Mouse (Mus musculus) cerebellum, postnatal 4 days (tissue): ENCODE data around the gene Slc47a1.

Experiments used
- DNase-seq, 2 experiments: peaks; one replicate each; pipeline ENCODE4 v3.0.0; 2022; ENCODE audit warnings: low spot score in 2 of 2, mixed read lengths in 1 of 2

The Slc47a1 gene

DNA sequence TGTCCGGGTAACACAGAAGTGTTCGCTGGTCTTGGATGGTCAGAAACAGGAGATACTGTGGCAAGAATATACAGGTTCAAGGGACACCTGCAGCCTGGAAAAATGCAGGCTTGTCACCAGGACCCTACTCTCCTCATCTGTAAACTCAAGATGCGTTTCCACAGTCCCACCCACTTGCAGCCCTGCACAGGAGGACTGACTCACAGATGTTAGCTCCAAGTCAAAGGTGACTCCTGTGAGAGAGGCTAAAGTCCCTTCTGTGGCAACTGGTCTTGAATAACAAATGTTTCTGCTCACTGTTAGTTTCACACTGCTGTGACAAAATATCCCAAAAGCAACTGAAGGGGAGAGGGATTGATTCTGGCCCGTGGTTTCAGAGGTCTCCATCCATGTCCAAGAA, 506 bp upstream of the Slc47a1 start:
- no peak for DNase-seq

DNA sequence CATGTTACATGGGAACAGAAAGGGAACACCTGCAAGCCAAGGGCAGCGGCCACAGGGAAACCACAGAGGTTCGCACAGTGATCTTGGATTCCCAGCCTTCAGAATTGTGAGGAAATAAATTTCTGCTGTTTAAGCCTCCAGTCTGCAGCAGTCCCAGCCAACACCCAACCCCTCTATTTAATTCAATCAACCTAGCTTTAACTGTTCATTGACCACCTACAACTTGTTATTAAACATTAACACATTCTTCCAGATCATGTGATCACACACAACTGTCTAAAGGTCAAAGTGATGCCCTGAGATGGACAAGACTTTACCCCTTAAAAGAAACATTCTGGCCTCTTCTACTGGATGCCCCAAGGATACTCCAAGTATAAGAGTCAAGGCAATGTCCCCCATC, 9.5 kb downstream of the Slc47a1 start:
- no peak for DNase-seq

DNA sequence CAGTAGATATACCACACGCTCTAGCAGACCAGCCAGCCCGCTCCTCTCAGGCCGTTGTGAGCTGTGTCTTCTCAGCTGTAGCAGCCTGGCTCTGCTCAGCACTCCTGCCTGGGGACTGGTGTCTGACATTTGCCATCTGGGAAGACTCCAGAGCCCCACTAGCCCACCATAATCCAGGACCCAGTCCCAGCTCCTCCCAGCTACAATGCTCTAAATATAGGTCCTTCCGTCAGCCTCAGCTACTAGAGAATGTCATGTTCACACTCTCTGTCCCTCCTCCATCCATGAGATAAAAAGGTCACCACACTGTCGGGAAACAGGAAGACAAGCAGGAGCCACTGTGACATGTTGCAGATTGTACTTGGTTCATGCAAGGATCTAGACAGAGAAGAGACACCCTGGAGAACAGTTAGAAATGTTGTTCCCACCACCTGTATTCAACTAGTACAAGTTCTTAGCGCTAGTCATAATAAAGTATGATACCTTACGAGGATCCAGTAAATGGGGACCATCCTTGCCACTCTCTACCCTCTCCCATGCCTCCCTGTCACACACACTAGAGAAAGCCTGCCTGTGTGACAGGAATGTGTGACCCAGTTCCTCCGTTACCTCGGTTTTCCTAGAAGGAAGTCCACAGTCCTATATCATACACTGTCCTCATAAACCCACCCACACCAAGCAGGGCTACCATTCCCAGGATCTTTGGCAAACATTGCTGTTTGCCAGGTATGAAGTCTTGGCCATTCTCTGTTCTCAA, 11.4 kb downstream of the Slc47a1 start:
- DNase-seq = no peak

DNA sequence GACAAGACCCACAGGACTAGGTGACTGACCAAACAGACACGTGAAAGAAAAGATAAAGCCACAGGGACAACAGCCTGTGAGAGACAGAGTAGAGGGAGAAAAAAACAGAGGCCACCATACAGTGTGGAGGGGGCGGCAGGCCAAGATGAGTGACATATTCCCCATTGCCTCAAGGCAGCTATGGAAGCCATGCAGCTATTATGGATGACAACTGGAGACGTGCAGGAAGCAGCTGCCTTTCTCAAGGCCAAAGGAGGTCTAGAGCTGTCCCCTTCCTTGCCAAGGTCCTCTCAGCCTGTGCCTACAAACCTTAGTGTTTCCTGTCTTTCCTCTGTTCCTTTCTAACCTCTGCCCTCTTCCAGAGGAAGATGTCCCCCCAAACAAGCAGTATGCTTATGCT, 12.2 kb downstream of the Slc47a1 start:
- no peak for DNase-seq

DNA sequence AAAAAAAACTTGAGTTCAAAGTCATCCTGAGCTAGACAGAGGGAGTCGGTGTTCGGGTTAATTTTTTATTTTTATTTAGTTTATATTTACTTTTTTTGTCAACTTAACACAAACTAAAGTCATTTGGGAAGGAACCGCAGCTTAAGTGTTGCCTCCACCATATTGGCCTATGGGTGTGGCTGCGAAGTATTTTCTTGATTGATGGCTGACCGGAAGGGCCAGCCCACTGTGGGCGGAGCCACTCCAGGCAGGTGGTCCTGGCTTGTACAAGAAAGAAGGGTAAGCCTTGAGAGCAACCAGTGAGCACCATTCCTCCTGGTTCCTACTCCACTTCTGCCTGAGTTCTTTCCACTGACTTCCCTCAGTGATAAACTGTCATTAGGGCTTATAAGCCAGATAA, 14.0 kb downstream of the Slc47a1 start:
- DNase-seq = no peak

DNA sequence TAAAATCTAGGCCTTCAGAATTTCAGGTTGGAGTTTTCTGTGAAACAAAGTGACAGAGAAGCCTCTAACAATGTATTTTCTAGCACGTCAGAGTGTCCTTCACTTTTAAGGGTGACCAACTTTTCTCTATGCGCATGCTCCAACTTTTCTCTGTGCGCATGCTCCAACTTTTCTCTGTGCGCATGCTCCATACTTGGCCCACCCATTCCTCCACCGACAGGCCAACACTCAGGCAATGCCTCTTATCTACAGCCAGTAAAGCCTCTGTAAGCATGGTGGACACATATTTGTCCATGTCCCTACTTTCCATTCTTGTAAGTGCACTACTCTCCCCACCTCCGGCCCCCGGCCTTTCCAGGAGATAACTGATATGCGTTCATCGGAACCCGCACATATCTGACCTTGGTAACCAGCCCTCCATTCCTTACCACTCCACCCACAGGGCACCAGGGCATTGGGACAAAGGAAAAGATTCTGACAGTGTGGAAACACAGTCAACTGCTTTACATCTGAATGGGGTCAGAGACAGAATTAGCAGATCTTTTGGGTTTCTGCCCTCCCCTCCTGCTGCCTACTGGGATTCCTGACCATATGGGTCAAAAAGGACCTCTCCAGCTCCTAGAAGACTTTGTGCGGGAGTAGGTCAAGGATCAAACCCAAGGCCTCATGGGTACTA, 16.5 kb downstream of the Slc47a1 start:
- DNase-seq = no peak

DNA sequence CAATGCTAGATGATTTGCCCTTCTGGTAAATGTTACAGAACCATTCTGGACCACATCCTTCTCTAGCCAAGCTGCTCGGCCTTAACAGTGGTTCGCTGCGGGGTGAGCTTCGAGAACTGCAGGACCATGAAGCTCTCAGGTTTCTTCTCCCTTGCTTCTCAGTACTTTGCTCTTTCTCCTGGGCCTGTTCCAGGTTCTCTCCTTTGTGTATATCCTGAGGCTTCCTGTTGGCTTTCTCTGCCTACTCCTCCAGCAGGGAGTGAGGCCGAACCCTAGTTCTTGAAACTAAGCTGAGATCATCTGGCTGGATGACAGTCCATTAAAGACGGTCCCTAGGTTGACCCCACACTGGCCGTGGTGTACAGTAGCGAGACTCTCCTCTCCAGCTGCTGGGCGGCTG, 21.5 kb downstream of the Slc47a1 start:
- no peak for DNase-seq

DNA sequence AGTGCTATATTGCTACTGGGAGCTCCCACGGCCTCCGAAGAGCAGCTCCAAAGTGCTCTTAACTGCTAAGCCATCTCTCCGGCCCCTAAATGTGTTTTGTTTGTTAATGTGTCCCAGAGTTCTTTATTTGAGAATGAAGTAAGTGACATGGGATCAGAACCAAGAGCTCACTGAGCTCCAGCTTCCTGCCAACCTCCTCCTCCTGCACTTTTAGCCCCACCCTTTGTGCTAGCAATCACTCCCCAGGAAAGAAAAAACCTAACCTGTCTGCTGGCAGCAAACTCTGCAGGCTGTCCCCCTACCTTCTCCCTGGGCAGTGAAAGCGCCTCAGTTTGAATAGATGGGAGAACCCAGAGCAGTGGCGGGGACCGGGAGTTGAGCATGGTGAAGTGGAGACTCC, 22.0 kb downstream of the Slc47a1 start:
- DNase-seq = no peak

DNA sequence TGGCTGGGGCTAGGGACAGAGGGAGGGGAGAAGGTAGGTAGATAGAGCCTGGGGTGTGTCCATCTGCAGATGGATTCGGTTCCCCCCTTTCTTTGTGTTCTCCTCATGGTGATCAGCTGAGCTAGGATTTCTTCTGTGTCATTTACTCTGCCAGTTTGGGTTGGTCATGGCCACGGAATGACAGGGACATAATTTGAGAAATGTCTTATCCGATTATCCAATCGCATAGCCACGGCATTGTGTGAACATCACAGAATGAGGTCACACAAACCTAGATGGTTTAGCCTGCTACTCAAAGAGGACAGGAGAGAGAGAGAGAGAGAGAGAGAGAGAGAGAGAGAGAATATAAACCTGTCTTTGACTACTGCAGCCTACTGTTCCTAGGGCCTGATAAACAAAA, 22.8 kb downstream of the Slc47a1 start:
- DNase-seq = no peak

DNA sequence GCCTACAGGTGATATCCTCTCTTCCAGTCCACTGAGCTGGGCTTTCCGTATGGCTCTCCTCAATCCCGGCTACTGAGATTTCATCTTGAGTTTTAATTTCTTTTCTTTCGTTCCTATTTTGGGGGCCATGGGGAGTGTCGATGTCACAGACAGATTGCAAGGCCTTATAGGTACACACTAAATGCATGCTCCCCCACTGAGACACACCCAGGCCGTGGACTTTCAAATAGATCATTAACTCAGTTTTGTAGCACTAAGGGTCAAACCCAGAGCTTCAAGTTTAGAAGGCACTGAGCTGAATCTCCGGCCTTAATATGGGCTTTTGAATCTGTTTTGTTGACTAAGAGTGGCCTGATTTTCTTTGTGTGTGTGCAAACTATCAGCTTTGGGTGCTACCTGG, 23.8 kb downstream of the Slc47a1 start:
- DNase-seq = no peak

DNA sequence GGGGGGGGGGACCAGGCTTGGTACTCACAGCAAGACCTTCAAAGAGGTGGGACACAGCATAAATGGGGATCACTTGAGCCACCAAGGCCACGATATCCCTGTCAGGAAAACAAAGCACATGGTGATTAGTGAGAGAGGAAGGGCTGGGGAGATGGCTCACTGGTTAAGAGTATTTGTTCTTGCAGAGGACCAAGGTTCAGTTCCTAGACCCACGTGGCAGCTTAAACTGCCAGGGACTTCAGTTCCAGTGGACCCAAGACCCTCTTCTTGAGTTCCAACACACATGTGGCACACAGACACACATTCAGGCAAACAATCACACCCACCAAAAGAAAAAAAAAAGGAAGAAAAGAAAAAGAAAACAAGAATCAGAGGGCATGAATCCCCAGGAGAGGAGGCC, 25.1 kb downstream of the Slc47a1 start:
- DNase-seq = no peak

DNA sequence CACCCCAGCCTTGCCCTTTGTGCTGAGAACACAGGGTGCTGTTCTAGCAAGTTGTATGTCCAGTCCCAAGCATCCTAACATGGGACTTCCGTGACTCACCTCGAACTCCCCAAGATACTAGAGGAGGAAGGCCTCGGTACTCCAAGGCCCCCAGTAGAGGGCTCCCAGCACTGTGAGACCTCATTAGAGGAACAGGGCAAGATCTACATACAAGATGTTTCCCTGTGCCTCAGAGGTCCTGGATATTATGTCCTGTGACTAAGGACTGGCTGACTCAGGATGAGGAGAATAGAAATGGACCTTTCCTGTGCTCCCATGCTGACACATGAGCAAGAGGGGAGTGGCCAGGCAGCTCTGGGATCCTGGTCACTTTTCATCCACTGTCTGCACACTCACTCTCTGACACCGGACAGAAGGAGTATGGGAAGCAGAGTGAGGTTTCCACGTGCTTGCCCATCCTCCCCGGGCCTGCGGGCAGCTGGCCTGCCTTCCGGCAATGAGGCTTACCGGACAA, 25.9 kb downstream of the Slc47a1 start:
- DNase-seq = no peak

DNA sequence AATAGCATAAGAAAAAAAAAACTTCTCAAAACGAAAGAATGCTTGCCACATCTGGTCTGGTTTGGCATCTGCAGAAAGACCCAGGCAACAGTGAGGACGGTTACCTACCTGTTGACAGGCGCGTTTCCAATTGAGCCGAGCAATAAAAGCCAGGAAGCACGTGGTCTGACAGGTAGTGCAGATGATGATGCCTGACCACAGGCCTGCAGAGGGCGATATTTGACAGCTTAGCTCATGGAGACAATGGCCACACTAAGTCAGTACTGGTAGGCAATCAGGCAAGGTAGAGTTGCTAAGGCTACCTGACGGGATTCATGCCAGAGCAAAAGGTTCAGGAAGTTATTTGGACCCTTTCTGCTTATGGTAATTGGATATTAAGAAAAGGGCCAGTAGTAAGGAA, 28.8 kb downstream of the Slc47a1 start:
- DNase-seq = peak; percentile 35 to 58

DNA sequence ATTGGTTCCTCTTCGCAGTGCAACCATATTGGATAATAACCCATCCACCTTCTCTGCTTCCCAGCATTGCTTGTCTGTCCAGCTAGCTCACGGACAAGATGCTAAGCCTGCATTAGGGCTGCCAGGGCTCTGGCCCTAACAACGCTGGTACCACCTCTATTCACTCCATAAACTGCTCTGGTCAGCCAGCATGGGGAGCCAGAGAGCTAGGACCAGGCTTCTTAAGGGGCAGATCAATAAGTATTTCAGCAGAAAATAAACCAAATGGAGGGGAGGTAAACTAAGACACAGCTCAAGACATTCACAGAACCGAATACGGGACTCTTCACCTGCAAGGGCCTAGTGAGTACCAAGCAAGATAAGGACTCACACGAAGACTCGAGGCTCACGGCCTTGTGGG, 32.0 kb downstream of the Slc47a1 start:
- DNase-seq = no peak

DNA sequence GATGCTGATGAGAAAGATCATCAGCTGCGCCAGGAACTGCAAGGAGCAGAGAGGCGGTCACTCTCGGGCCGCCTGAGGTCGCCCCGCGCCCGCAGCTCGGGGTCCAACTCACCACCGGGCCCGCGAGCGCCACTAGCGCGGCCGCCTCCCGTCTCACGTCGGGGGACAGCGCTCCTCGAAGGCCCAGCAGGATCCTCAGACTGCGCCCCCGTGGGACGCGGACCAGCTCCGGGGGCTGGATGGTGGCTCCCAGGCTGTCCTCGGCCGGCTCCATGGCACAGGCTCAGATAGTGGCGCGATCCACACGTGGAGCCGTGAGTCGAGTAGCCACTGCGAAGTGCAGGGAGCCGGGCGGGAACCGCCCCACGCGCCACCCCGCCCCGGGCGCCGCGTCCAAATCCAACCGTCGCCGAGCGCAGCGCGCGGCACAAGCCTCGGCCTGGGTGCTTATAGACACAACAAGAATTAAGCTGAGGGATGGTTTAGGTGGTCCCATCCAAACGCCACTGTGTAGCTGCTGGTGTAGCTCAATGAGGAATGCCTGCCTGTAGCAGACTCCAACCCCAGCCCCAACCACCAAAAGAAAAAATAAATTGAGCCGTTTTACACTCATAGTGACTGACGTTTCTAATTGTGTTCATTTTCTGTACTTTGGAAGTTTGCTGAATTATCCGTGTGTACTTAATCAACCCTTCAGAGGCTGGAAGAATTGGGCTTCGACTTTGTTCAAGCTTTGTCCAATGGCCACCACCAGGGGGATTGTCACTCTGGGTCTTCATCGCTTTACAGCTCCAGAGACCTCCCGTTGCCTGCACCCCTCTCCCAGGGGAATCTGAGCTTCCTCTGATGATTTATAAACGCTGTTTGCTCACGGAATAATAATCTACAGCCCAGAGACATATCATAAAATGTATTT, 35.4 kb downstream of the Slc47a1 start, which contains the start of gene Slc47a2:
Gene Slc47a2, minus strand, starts transcription at position 356 of the 916 bp plus-strand sequence.
- DNase-seq = no peak

DNA sequence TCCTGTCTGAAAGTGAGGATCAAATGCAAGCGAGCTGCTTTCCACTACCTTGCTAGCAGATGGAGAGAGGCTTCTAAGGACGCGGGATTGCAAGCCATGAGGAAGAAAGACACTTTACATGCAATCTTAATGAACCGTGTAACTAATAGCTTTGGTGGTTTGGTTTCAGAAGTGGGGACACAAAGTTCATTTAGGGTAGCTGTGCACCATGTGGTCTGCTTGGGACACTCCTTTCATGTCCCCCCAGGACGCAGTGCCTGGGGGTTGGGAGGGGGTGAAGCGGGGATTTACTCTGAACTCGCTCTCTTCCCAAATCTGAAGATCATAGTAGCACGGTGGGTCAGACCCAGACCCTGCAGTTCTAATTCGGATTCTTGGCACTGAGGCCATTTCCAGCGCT, 36.2 kb downstream of the Slc47a1 start:
- DNase-seq = no peak

DNA sequence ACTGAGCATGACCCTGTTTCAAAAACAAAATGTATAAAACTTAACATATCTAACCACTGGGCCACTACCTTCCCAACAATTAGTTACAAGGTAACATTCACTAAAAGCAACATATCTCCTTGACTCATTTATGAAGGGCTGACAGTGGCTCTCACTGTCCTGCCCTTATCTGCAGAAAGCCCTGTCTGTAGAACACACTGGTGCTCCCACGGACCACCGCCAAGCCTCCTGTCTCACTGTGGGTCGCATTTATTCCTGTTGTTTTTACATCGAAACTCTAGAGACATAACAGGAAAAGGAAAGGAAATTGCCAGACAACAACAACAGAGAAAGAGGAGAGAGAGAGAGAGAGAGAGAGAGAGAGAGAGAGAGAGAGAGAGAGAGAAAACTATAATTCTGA, 36.9 kb downstream of the Slc47a1 start:
- no peak for DNase-seq

DNA sequence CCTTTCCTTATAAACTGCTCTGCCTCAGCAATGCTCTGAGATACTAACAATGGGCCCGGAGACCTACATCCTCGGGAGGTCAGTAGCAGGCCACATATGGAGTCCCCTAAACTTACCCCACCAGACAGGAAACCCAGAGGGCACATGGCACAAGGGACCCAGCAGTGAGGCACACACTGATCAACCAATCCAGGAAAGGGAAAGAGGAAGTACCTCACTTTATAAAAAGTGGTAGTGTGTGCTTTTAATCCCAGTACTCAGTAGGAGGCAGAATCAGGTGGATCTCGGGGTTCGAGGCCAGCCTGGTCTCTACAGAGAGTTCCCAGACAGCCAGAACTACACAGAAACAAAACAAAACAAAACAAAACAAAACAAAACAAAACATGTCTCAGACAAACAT, 37.8 kb downstream of the Slc47a1 start:
- DNase-seq = no peak

DNA sequence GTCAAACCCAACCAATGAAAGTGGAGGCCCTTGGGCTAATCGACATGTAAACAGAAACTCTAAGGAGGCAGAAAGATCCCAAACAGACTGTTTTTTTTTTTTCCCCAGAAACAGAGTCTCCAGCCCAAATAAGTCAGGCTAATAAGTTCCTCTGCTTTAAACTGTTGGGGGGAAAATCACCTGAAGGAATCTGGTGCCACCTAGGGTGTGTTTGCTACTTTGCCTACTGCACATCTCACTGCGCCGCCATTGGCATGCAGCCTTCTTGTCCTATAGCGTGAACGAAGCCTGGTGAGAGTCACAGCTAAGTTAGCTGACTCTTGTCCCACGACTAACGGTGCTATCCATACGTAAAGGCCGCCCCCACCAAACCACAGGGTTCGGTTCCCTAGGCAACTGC, 40.6 kb downstream of the Slc47a1 start:
- no peak for DNase-seq

DNA sequence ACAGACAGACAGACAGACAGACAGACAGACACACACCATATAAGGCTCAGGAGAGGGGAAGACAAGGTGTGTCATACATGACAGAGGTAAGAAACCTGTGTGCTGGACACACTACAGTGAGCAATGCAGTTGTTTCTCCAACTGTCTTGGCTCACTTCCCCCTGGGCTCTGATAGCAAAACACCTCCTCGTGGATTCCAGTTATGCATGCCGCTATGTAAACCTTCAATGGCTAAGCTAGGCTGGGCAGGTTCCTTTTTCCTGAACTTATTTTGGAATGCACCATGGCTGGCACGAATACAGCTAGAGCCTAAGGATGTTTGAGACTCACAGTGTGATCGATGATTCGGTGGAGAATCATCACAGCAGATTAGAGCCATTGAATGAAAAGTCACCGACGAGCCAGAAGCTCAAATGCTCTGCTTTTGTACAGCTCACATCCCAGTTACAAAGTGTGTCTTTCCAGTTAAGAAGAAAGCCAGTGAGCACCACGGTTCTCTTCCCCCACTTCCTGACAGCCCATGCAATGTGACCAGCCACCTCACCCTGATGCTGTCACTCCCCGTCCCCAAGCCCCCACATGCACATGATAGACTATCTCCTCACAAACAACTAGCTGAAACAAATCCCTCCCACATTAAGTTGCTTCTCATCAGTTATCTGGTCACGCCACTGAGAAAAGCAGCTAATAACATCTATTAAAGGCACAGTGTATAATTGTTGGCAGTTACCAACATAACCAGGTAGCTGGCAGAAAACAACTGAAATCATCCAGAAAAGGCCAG, 57.0 kb downstream of the Slc47a1 start:
- no peak for DNase-seq

DNA sequence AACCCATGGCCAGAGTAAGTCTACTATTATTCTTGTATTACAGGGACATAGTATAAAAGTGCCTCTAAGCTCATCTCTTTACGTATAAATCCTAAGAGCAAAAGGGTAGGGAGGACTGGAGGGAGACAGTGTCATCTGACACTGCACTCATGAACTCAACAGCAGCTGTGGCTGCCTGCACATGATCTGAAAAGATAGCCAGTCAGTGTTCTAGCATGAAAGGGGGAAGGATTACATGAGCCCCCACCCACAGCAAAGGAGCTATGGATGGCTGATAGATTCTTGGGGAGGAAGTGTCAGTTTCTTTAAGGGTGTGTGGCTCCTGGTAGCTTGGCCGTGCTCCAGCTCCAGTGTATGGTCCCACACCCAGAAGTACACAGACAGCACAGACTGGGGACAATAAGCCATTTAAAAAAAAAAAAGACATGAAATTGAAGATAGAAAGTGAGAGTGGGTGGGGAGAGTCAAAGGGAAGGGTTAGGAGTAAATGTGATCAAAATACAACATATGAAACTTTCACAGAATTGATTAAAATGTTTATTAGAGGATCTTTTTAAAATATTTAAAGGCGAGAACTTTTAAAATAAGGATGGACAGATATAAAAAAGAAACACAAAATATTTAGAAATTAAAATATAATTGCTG, 58.1 kb downstream of the Slc47a1 start:
- no peak for DNase-seq
